Mouse (Mus musculus) activated CD4-positive, CD25-positive, alpha-beta regulatory T cell, adult 9 weeks (primary cell): ENCODE results near the gene Vmn1r56. TPM values are rescaled to one million over a fixed set of nuclear protein-coding genes. Genes with fewer than 3 reads are reported as not detected.

ENCODE experiments used
- polyA plus RNA-seq: library from polyadenylated mRNA; unstranded; fragments of 100-300 nt; shearing (Covaris generic); gene quantifications from one replicate; pipeline ENCODE4 v1.2.1, GENCODE M21; 2017

The Vmn1r56 gene
- not detected for polyA plus RNA-seq

GRCm38 (mm10) chr7:5196647-5197046 lies at the start of gene Vmn1r56:
TSS of gene Vmn1r56 (minus strand) at chr7:5196747.

GRCm38 (mm10) chr7:5218193-5218592 lies 21.6 kb upstream of the Vmn1r56 start, which contains the start of gene Vmn1r57:
TSS of gene Vmn1r57 (plus strand) at chr7:5218493.

GRCm38 (mm10) chr7:5149570-5149969 lies 47.0 kb downstream of the Vmn1r56 start, which contains the start of gene Vmn1r55:
TSS of gene Vmn1r55 (minus strand) at chr7:5149670.

Other genes starting within 250 kb of the Vmn1r56 start
- 0.84 TPM for gene Sbk2, start 232.3 kb downstream of the Vmn1r56 start, polyA plus RNA-seq
- not detected for gene Sbk3, start 225.6 kb downstream of the Vmn1r56 start, polyA plus RNA-seq
- 13.5 TPM for gene Zfp579, start 200.6 kb downstream of the Vmn1r56 start, polyA plus RNA-seq
- gene Zfp524, start 182.3 kb downstream of the Vmn1r56 start, polyA plus RNA-seq, result 34.1 TPM
- 39.2 TPM for gene Fiz1, start 182.1 kb downstream of the Vmn1r56 start, polyA plus RNA-seq
- gene Gm44973, start 181.3 kb downstream of the Vmn1r56 start, polyA plus RNA-seq, result 5.7 TPM
- gene Zfp865, start 176.4 kb downstream of the Vmn1r56 start, polyA plus RNA-seq, result 6.2 TPM
- gene Ccdc106, start 176.2 kb downstream of the Vmn1r56 start, polyA plus RNA-seq, result not detected
- not detected for gene 4632433K11Rik, start 162.6 kb downstream of the Vmn1r56 start, polyA plus RNA-seq
- 3.7 TPM for gene Zfp784, start 158.3 kb downstream of the Vmn1r56 start, polyA plus RNA-seq
- gene Zfp580, start 145.2 kb downstream of the Vmn1r56 start, polyA plus RNA-seq, result 1.1 TPM
- gene U2af2, start 134.6 kb downstream of the Vmn1r56 start, polyA plus RNA-seq, result 98.6 TPM
- 12.4 TPM for gene Epn1, start 116.5 kb downstream of the Vmn1r56 start, polyA plus RNA-seq
- not detected for gene Rfpl4, start 79.8 kb downstream of the Vmn1r56 start, polyA plus RNA-seq
- 0.29 TPM for gene Rasl2-9, start 70.8 kb downstream of the Vmn1r56 start, polyA plus RNA-seq
- gene Vmn1r55, start 47.1 kb downstream of the Vmn1r56 start, polyA plus RNA-seq, result 0.12 TPM
- gene Vmn1r57, start 21.7 kb upstream of the Vmn1r56 start, polyA plus RNA-seq, result not detected
- not detected for gene Gm5065, start 153.8 kb upstream of the Vmn1r56 start, polyA plus RNA-seq
- not detected for gene Nlrp2, start 154.3 kb upstream of the Vmn1r56 start, polyA plus RNA-seq
- gene Vmn1r58, start 216.6 kb upstream of the Vmn1r56 start, polyA plus RNA-seq, result 0.05 TPM